Mouse (Mus musculus): Measurements from ENCODE around the gene Rnh1.

DNA sequence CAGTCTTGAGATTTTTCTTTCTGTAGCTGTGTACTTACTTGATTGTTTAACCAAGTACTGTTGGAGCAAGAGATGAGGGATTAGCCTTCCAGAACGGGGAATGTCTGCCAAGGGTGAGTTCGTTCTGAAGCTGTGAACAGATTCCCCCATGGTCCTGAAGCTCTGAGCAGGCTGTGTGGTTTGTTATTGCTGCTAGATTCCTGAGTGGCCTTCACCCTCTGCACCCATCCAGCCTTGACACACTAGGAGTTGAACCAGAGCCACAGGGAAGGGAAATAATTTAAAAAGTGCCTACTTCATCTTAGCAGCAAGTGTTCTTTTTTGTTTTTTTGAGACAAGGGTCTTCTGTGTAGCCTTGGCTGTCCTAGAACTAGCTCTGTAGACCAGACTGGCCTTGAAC lies 28.8 kb downstream of the Rnh1 start:
- TF ChIP-seq CTCF (IDR thresholded peaks at IDR 0.05; ENCODE audit: low read depth) (no peak), EP300 (IDR thresholded peaks at IDR 0.05; ENCODE audit: low read depth) (no peak)
